Mouse (Mus musculus): ENCODE results near the gene Apoa2.

- TF ChIP-seq CTCF (IDR thresholded peaks at IDR 0.05; ENCODE audit: low read depth) (no peak), EP300 (IDR thresholded peaks at IDR 0.05; ENCODE audit: low read depth) (no peak)
Observed at GRCm38 (mm10) chr1:171252415-171252814, 27.6 kb downstream of the Apoa2 start.
